Mouse (Mus musculus) C3H10T1/2 (cell line): Measurements from ENCODE around the gene Scgb3a1. TPM values are rescaled to one million over a fixed set of nuclear protein-coding genes. Genes with fewer than 3 reads are reported as not detected.

Experiments used
- polyA plus RNA-seq, 2 experiments: library from polyadenylated mRNA; unstranded; fragments of >200 nt; fragmentation: generic; extraction: Trizol; gene quantifications; one replicate each; pipeline ENCODE4 v1.2.1; 2012; ENCODE audit warnings: missing spikeins in 2 of 2

Gene Scgb3a1
- not detected for polyA plus RNA-seq

GRCm38 (mm10) chr11:49663310-49663709 lies at the start of gene Scgb3a1:
TSS of gene Scgb3a1 (plus strand) at chr11:49663610.

GRCm38 (mm10) chr11:49712555-49713335 lies 49.3 kb downstream of the Scgb3a1 start, which contains the start of gene Cnot6:
TSS of gene Cnot6 (minus strand) at chr11:49712723.

Other genes with a start within 250 kb of the Scgb3a1 start
- not detected for gene Olfr1389, start 240.5 kb upstream of the Scgb3a1 start, polyA plus RNA-seq
- under 1 TPM; 0.01 TPM for gene Olfr1388, start 227.0 kb upstream of the Scgb3a1 start, polyA plus RNA-seq
- not detected for gene Olfr1387, start 208.3 kb upstream of the Scgb3a1 start, polyA plus RNA-seq
- gene Olfr1386, start 198.6 kb upstream of the Scgb3a1 start, polyA plus RNA-seq, result not detected
- under 1 TPM in 1 of 2 experiments, not detected in 1; 0.01 TPM for gene Olfr1385, start 174.5 kb upstream of the Scgb3a1 start, polyA plus RNA-seq
- gene Olfr1384, start 156.9 kb upstream of the Scgb3a1 start, polyA plus RNA-seq, result not detected
- not detected for gene Olfr1383, start 144.0 kb upstream of the Scgb3a1 start, polyA plus RNA-seq
- not detected for gene Olfr1382, start 135.4 kb upstream of the Scgb3a1 start, polyA plus RNA-seq
- not detected for gene Olfr1381, start 120.2 kb upstream of the Scgb3a1 start, polyA plus RNA-seq
- not detected for gene Olfr1380, start 106.7 kb upstream of the Scgb3a1 start, polyA plus RNA-seq
- not detected for gene Flt4, start 54.3 kb upstream of the Scgb3a1 start, polyA plus RNA-seq
- gene Cnot6, start 49.1 kb downstream of the Scgb3a1 start, polyA plus RNA-seq, result 10 to 100 TPM in 1 of 2 experiments, 1 to 10 TPM in 1; 1.2 to 10.5 TPM
- not detected for gene Gfpt2, start 130.6 kb downstream of the Scgb3a1 start, polyA plus RNA-seq
- gene Mapk9, start 183.1 kb downstream of the Scgb3a1 start, polyA plus RNA-seq, result 10 to 100 TPM in 1 of 2 experiments, 1 to 10 TPM in 1; 2.1 to 13.8 TPM
- under 1 TPM in 1 of 2 experiments, not detected in 1; 0.02 TPM for gene Rasgef1c, start 238.2 kb downstream of the Scgb3a1 start, polyA plus RNA-seq